Mouse (Mus musculus) embryonic facial prominence, embryonic 15.5 days (tissue): ENCODE measurements around the gene Anks1. TPM values are rescaled to one million over a fixed set of nuclear protein-coding genes. Genes with fewer than 3 reads are reported as not detected.

Source experiments
- ATAC-seq: fragments of 200-750 bp; cut with Nextera tagmentation; 2 replicates; pipeline ENCODE4 v1.8.0; 2017; ENCODE audit warnings: low read depth, moderate TSS enrichment; ENCODE audit not compliant: insufficient number of reproducible peaks, low FRiP score, low TSS enrichment
- H3K27ac ChIP-seq: fragments of 300-500 bp; sonication (generic); replicated peaks from 2 replicates; pipeline ENCODE4 v1.5.1; 2015; ENCODE audit warnings: mild to moderate bottlenecking, inconsistent platforms
- H3K27me3 ChIP-seq: fragments of 300-500 bp; sonication (generic); 2 replicates; pipeline ENCODE4 v1.6.1; 2015; ENCODE audit warnings: inconsistent platforms
- H3K36me3 ChIP-seq: fragments of 300-500 bp; sonication (generic); 2 replicates; pipeline ENCODE4 v1.6.1; 2015; ENCODE audit warnings: mild to moderate bottlenecking, inconsistent platforms
- H3K4me1 ChIP-seq: fragments of 300-500 bp; sonication (generic); 2 replicates; pipeline ENCODE4 v1.6.1; 2015; ENCODE audit warnings: inconsistent platforms
- H3K4me2 ChIP-seq: fragments of 300-500 bp; sonication (generic); replicated peaks from 2 replicates; pipeline ENCODE4 v1.6.1; 2015; ENCODE audit warnings: mild to moderate bottlenecking, inconsistent platforms
- H3K4me3 ChIP-seq: fragments of 300-500 bp; sonication (generic); replicated peaks from 2 replicates; pipeline ENCODE4 v1.5.1; 2015; ENCODE audit warnings: mild to moderate bottlenecking, inconsistent platforms
- H3K9ac ChIP-seq: fragments of 300-500 bp; sonication (generic); 2 replicates; pipeline ENCODE4 v1.6.1; 2015; ENCODE audit warnings: inconsistent platforms
- H3K9me3 ChIP-seq: fragments of 300-500 bp; sonication (generic); replicated peaks from 2 replicates; pipeline ENCODE4 v1.6.1; 2016; ENCODE audit warnings: inconsistent platforms
- WGBS: fragments of 180-500 bp; shearing (Covaris S2); methylation state at CpG from one replicate; pipeline ENCODE4 v1.1.7; 2015; 5-methylcytosine and 5-hydroxymethylcytosine counted together
- polyA plus RNA-seq: library from polyadenylated mRNA; unstranded; fragments of >200 nt; fragmentation: Nextera tagmentation; extraction: Ambion mirVana; gene quantifications from 2 replicates; pipeline ENCODE4 v1.2.1, GENCODE M21; 2015

Anks1 gene
- polyA plus RNA-seq, 1 experiment from 2014 or later = 15.3 TPM

GRCm38 (mm10) chr17:28042299-28042771 is 133.2 kb downstream of the Anks1 start:
- H3K36me3 ChIP-seq = peaks cover 33% of the 10 kb centered on the region
- WGBS = 60% methylated on average over 23 of the region's 23 CpGs
- H3K9ac ChIP-seq = no peak overlapping the region
- no peaks in the 10 kb centered on the region for H3K27me3 ChIP-seq
- no peak overlapping the region for H3K4me2 ChIP-seq
- 0 out of 2 replicates have a peak, but pooled peaks have one; percentile 35 for ATAC-seq
- no peak overlapping the region for H3K27ac ChIP-seq
- H3K9me3 ChIP-seq = no peaks in the 10 kb centered on the region
- H3K4me1 ChIP-seq = peaks cover 23% of the 10 kb centered on the region
- H3K4me3 ChIP-seq = no peak overlapping the region

- H3K36me3 ChIP-seq = peaks cover 32% of the 10 kb centered on the region
- no peak overlapping the region for H3K9ac ChIP-seq
- peaks cover 7% of the 10 kb centered on the region for H3K4me1 ChIP-seq
- H3K9me3 ChIP-seq = no peaks in the 10 kb centered on the region
- H3K4me2 ChIP-seq = no peak overlapping the region
- H3K4me3 ChIP-seq = no peak overlapping the region
- ATAC-seq = no peak
- H3K27me3 ChIP-seq = no peaks in the 10 kb centered on the region
- 82% methylated on average over 5 of the region's 5 CpGs for WGBS
- H3K27ac ChIP-seq = no peak overlapping the region
Measured at GRCm38 (mm10) chr17:28047017-28047416, 137.9 kb downstream of the Anks1 start.

- Histone ChIP-seq H3K27me3 (no peaks in the 10 kb centered on the region), H3K27ac (no peak overlapping the region), H3K36me3 (peaks cover 36% of the 10 kb centered on the region), H3K4me1 (peaks cover 2% of the 10 kb centered on the region; the same call in 1 of the 2 replicates), H3K9me3 (no peaks in the 10 kb centered on the region), H3K9ac (no peak overlapping the region), H3K4me2 (no peak overlapping the region), H3K4me3 (no peak overlapping the region)
- 89% methylated on average over 5 of the region's 5 CpGs for WGBS
- ATAC-seq = no peak
Measured at GRCm38 (mm10) chr17:28047520-28047919, 138.4 kb downstream of the Anks1 start.

GRCm38 (mm10) chr17:28048425-28048824 is 139.3 kb downstream of the Anks1 start:
- Histone ChIP-seq H3K36me3 (peaks cover 44% of the 10 kb centered on the region), H3K4me3 (no peak overlapping the region), H3K4me1 (no peaks in the 10 kb centered on the region; the same call in 1 of the 2 replicates), H3K27ac (no peak overlapping the region), H3K9ac (no peak overlapping the region), H3K4me2 (no peak overlapping the region), H3K27me3 (no peaks in the 10 kb centered on the region), H3K9me3 (no peaks in the 10 kb centered on the region)
- WGBS = 48% methylated on average over 4 of the region's 4 CpGs
- peak; percentile 71; the same call in 1 of the 2 replicates for ATAC-seq

- H3K27me3 ChIP-seq = no peaks in the 10 kb centered on the region
- no peak for ATAC-seq
- H3K27ac ChIP-seq = no peak overlapping the region
- no peaks in the 10 kb centered on the region for H3K9me3 ChIP-seq
- H3K9ac ChIP-seq = no peak overlapping the region; the same call in 1 of the 2 replicates
- peaks cover 56% of the 10 kb centered on the region for H3K36me3 ChIP-seq
- no peak overlapping the region for H3K4me2 ChIP-seq
- no peak overlapping the region for H3K4me3 ChIP-seq
- WGBS = 84% methylated on average over 8 of the region's 8 CpGs
- no peaks in the 10 kb centered on the region; the same call in 1 of the 2 replicates for H3K4me1 ChIP-seq
Measured at GRCm38 (mm10) chr17:28050210-28050609, 141.1 kb downstream of the Anks1 start.

GRCm38 (mm10) chr17:28052293-28052863 is 143.3 kb downstream of the Anks1 start:
- Histone ChIP-seq H3K36me3 (peaks cover 55% of the 10 kb centered on the region), H3K9ac (no peak overlapping the region), H3K9me3 (no peaks in the 10 kb centered on the region), H3K27ac (0 out of 2 replicates have a peak overlapping the region, but pooled peaks have one; percentile 22), H3K27me3 (no peaks in the 10 kb centered on the region), H3K4me2 (no peak overlapping the region), H3K4me3 (no peak overlapping the region), H3K4me1 (no peaks in the 10 kb centered on the region; the same call in 1 of the 2 replicates)
- 75% methylated on average over 21 of the region's 21 CpGs for WGBS
- no peak for ATAC-seq

GRCm38 (mm10) chr17:28058346-28058745 is 149.2 kb downstream of the Anks1 start:
- no peaks in the 10 kb centered on the region for H3K27me3 ChIP-seq
- H3K4me1 ChIP-seq = peaks cover 38% of the 10 kb centered on the region
- H3K36me3 ChIP-seq = peaks cover 48% of the 10 kb centered on the region
- 78% methylated on average over 13 of the region's 13 CpGs for WGBS
- H3K27ac ChIP-seq = no peak overlapping the region
- no peak overlapping the region for H3K9ac ChIP-seq
- H3K4me3 ChIP-seq = no peak overlapping the region
- H3K4me2 ChIP-seq = no peak overlapping the region
- ATAC-seq = no peak
- no peaks in the 10 kb centered on the region for H3K9me3 ChIP-seq

- no peak overlapping the region for H3K4me2 ChIP-seq
- WGBS = 43% methylated on average over 11 of the region's 11 CpGs
- no peaks in the 10 kb centered on the region for H3K27me3 ChIP-seq
- no peak for ATAC-seq
- no peak overlapping the region for H3K4me3 ChIP-seq
- peaks cover 34% of the 10 kb centered on the region for H3K36me3 ChIP-seq
- H3K4me1 ChIP-seq = peaks cover 42% of the 10 kb centered on the region
- peak overlapping the region; percentile 70 for H3K27ac ChIP-seq
- H3K9me3 ChIP-seq = no peaks in the 10 kb centered on the region
- no peak overlapping the region for H3K9ac ChIP-seq
Measured at GRCm38 (mm10) chr17:28060681-28061080, 151.6 kb downstream of the Anks1 start.

GRCm38 (mm10) chr17:28061472-28061871 is 152.4 kb downstream of the Anks1 start:
- Histone ChIP-seq H3K9me3 (no peaks in the 10 kb centered on the region), H3K4me2 (no peak overlapping the region), H3K4me3 (no peak overlapping the region), H3K9ac (no peak overlapping the region), H3K27me3 (no peaks in the 10 kb centered on the region), H3K36me3 (peaks cover 29% of the 10 kb centered on the region), H3K27ac (peak overlapping the region; percentile 70), H3K4me1 (peaks cover 43% of the 10 kb centered on the region)
- WGBS = 39% methylated on average over 7 of the region's 7 CpGs
- peak; percentile 16 for ATAC-seq

GRCm38 (mm10) chr17:28062710-28063109 is 153.6 kb downstream of the Anks1 start:
- no peak overlapping the region for H3K9ac ChIP-seq
- peaks cover 53% of the 10 kb centered on the region for H3K4me1 ChIP-seq
- no peak for ATAC-seq
- no peak overlapping the region for H3K4me2 ChIP-seq
- H3K9me3 ChIP-seq = no peaks in the 10 kb centered on the region
- H3K27me3 ChIP-seq = no peaks in the 10 kb centered on the region
- peak overlapping the region; percentile 71; the same call in 1 of the 2 replicates for H3K27ac ChIP-seq
- H3K36me3 ChIP-seq = peaks cover 20% of the 10 kb centered on the region
- H3K4me3 ChIP-seq = no peak overlapping the region
- WGBS = 58% methylated on average over 7 of the region's 7 CpGs

GRCm38 (mm10) chr17:28063163-28063562 is 154.1 kb downstream of the Anks1 start:
- Histone ChIP-seq H3K4me1 (peaks cover 53% of the 10 kb centered on the region), H3K9me3 (no peaks in the 10 kb centered on the region), H3K4me3 (no peak overlapping the region), H3K9ac (no peak overlapping the region), H3K27me3 (no peaks in the 10 kb centered on the region), H3K36me3 (peaks cover 15% of the 10 kb centered on the region), H3K27ac (peak overlapping the region; percentile 71), H3K4me2 (no peak overlapping the region; the same call in 1 of the 2 replicates)
- 26% methylated on average over 6 of the region's 6 CpGs for WGBS
- ATAC-seq = no peak

- no peak overlapping the region for H3K4me3 ChIP-seq
- H3K36me3 ChIP-seq = no peaks in the 10 kb centered on the region
- no peaks in the 10 kb centered on the region for H3K9me3 ChIP-seq
- H3K4me2 ChIP-seq = no peak overlapping the region
- peaks cover 26% of the 10 kb centered on the region for H3K4me1 ChIP-seq
- H3K27ac ChIP-seq = no peak overlapping the region
- H3K27me3 ChIP-seq = no peaks in the 10 kb centered on the region
- 0 out of 2 replicates have a peak, but pooled peaks have one; percentile 11 for ATAC-seq
- 49% methylated on average over 4 of the region's 4 CpGs for WGBS
- no peak overlapping the region for H3K9ac ChIP-seq
Measured at GRCm38 (mm10) chr17:28067303-28067702, 158.2 kb downstream of the Anks1 start.
